Mouse (Mus musculus): ENCODE data around the gene Gdpd4. TPM values are rescaled to one million over a fixed set of nuclear protein-coding genes. Genes with fewer than 3 reads are reported as not detected.

Gdpd4 gene
- polyA plus RNA-seq, 1 experiment = not detected

DNA sequence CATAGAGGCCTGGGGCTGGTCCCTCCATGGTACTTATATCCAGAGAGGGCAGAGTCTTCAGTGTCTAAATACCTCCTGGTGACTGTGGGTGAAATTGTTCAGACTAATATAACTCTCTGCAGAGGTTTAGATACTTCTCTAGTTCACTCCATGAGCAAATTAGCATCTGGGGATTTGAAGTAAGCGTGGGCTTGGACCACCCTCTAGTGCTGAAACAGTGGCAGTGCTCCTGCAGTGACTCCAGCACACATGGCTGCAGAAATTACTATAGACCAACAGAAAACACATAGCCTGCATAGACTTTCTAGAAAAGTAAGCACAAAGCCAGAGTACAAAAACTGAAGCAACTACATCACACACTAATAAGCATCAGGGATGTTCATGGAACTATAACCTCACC is 57.7 kb downstream of the Gdpd4 start:
- peak; percentile 28 for DNase-seq
- TF ChIP-seq CTCF (IDR thresholded peaks at IDR 0.05; ENCODE audit: insufficient read depth, low read length) = peak; percentile 94
- TF ChIP-seq POLR2A (IDR thresholded peaks at IDR 0.05; ENCODE audit: borderline replicate concordance, extremely low read depth, low read depth, low read length) = no peak
- no peak overlapping the region for H3K4me3 ChIP-seq (replicated peaks; ENCODE audit: extremely low read depth, low read depth, low read length)
- no peaks in the 10 kb centered on the region for H3K4me1 ChIP-seq (ENCODE audit: control insufficient read depth, insufficient read depth, low read length)
- 41% methylated on average over 1 of the region's 1 CpGs for WGBS

- 40% methylated on average over 13 of the region's 13 CpGs for WGBS
- TF ChIP-seq CTCF (IDR thresholded peaks at IDR 0.05; ENCODE audit: insufficient read depth, low read length) = peak; percentile 49
- no peak for TF ChIP-seq POLR2A (IDR thresholded peaks at IDR 0.05; ENCODE audit: borderline replicate concordance, extremely low read depth, low read depth, low read length)
- peak; percentile 33 for DNase-seq
- Histone ChIP-seq H3K4me3 (replicated peaks; ENCODE audit: extremely low read depth, low read depth, low read length) (no peak overlapping the region), H3K4me1 (ENCODE audit: control insufficient read depth, insufficient read depth, low read length) (no peaks in the 10 kb centered on the region)
Measured at GRCm38 (mm10) chr7:97984108-97984834, 64.5 kb downstream of the Gdpd4 start.

GRCm38 (mm10) chr7:98002617-98003016 is 82.9 kb downstream of the Gdpd4 start:
- 62% methylated on average over 7 of the region's 7 CpGs for WGBS
- Histone ChIP-seq H3K4me1 (ENCODE audit: control insufficient read depth, insufficient read depth, low read length) (no peaks in the 10 kb centered on the region; the same call in 1 of the 2 replicates), H3K4me3 (replicated peaks; ENCODE audit: extremely low read depth, low read depth, low read length) (no peak overlapping the region)
- no peak for DNase-seq
- no peak for TF ChIP-seq POLR2A (IDR thresholded peaks at IDR 0.05; ENCODE audit: borderline replicate concordance, extremely low read depth, low read depth, low read length)
- TF ChIP-seq CTCF (IDR thresholded peaks at IDR 0.05; ENCODE audit: insufficient read depth, low read length) = no peak

- no peaks in the 10 kb centered on the region for H3K4me1 ChIP-seq (ENCODE audit: control insufficient read depth, insufficient read depth, low read length)
- TF ChIP-seq CTCF (IDR thresholded peaks at IDR 0.05; ENCODE audit: insufficient read depth, low read length) (no peak), POLR2A (IDR thresholded peaks at IDR 0.05; ENCODE audit: borderline replicate concordance, extremely low read depth, low read depth, low read length) (no peak)
- DNase-seq = no peak
- H3K4me3 ChIP-seq (replicated peaks; ENCODE audit: extremely low read depth, low read depth, low read length) = no peak overlapping the region
- WGBS = 42% methylated on average over 9 of the region's 9 CpGs
Measured at GRCm38 (mm10) chr7:98048101-98048824, 128.5 kb downstream of the Gdpd4 start.

DNA sequence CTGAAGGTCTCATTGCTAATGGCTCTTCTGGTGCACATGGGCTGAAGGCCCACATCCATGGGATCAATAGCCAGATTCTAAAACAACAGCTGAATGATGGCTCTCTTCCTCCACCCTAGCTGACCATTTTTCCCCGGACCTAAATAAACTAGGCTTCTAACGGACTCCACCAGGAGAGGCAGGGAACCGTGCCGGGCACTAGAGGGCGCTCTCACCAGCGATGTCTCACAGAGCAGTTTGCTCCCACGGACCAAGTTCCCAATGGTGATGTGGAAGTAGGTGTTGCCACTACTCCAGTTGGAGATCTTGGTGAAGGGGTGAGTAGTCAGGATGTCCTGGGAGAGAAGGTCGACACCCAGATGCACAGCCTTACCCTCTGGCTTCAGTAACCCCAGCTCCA is 132.2 kb downstream of the Gdpd4 start:
- no peaks in the 10 kb centered on the region for H3K4me1 ChIP-seq (ENCODE audit: control insufficient read depth, insufficient read depth, low read length)
- 22% methylated on average over 8 of the region's 8 CpGs for WGBS
- H3K4me3 ChIP-seq (replicated peaks; ENCODE audit: extremely low read depth, low read depth, low read length) = no peak overlapping the region
- peak; percentile 49 for DNase-seq
- TF ChIP-seq POLR2A (IDR thresholded peaks at IDR 0.05; ENCODE audit: borderline replicate concordance, extremely low read depth, low read depth, low read length) (no peak), CTCF (IDR thresholded peaks at IDR 0.05; ENCODE audit: insufficient read depth, low read length) (peak; percentile 81)

GRCm38 (mm10) chr7:98054461-98054860 is 134.7 kb downstream of the Gdpd4 start:
- no peak overlapping the region for H3K4me3 ChIP-seq (replicated peaks; ENCODE audit: extremely low read depth, low read depth, low read length)
- WGBS = 88% methylated on average over 9 of the region's 9 CpGs
- no peak for TF ChIP-seq POLR2A (IDR thresholded peaks at IDR 0.05; ENCODE audit: borderline replicate concordance, extremely low read depth, low read depth, low read length)
- TF ChIP-seq CTCF (IDR thresholded peaks at IDR 0.05; ENCODE audit: insufficient read depth, low read length) = no peak

GRCm38 (mm10) chr7:98054942-98055341 is 135.2 kb downstream of the Gdpd4 start:
- no peak for DNase-seq
- Histone ChIP-seq H3K4me1 (ENCODE audit: control insufficient read depth, insufficient read depth, low read length) (no peaks in the 10 kb centered on the region), H3K4me3 (replicated peaks; ENCODE audit: extremely low read depth, low read depth, low read length) (no peak overlapping the region)
- WGBS = 92% methylated on average over 8 of the region's 8 CpGs
- no peak for TF ChIP-seq CTCF (IDR thresholded peaks at IDR 0.05; ENCODE audit: insufficient read depth, low read length)
- TF ChIP-seq POLR2A (IDR thresholded peaks at IDR 0.05; ENCODE audit: borderline replicate concordance, extremely low read depth, low read depth, low read length) = no peak

More at GRCm38 (mm10) chr7:98054461-98054860, 134.7 kb downstream of the Gdpd4 start:
- no peak for DNase-seq
- H3K4me1 ChIP-seq (ENCODE audit: control insufficient read depth, insufficient read depth, low read length) = no peaks in the 10 kb centered on the region

- TF ChIP-seq POLR2A (IDR thresholded peaks at IDR 0.05; ENCODE audit: borderline replicate concordance, extremely low read depth, low read depth, low read length) (no peak), CTCF (IDR thresholded peaks at IDR 0.05; ENCODE audit: insufficient read depth, low read length) (no peak)
- 78% methylated on average over 11 of the region's 11 CpGs for WGBS
- no peak for DNase-seq
- H3K4me3 ChIP-seq (replicated peaks; ENCODE audit: extremely low read depth, low read depth, low read length) = no peak overlapping the region
- no peaks in the 10 kb centered on the region for H3K4me1 ChIP-seq (ENCODE audit: control insufficient read depth, insufficient read depth, low read length)
Measured at GRCm38 (mm10) chr7:98066229-98066628, 146.5 kb downstream of the Gdpd4 start.

DNA sequence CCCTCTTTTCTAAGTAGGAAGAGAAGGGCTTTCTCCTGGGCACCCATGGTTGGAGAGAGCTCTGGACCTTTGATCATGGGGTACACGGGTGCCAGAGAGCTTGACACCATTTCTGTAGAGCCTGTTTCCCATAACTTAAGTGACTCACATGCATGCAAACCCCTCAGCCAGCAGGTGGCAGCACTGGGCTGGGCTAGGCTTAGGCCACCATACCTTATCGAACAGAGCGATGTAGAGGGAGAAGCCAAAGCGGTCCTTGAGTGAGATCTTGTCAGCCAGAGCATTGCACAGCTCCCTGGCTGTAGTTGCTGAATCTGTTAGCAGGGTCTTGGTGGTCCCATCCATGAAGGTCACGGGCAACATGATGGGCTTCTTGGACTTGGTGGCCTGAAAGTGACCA is 151.9 kb downstream of the Gdpd4 start:
- no peak for TF ChIP-seq POLR2A (IDR thresholded peaks at IDR 0.05; ENCODE audit: borderline replicate concordance, extremely low read depth, low read depth, low read length)
- TF ChIP-seq CTCF (IDR thresholded peaks at IDR 0.05; ENCODE audit: insufficient read depth, low read length) = peak; percentile 99
- peak; percentile 81 for DNase-seq
- Histone ChIP-seq H3K4me3 (replicated peaks; ENCODE audit: extremely low read depth, low read depth, low read length) (no peak overlapping the region), H3K4me1 (ENCODE audit: control insufficient read depth, insufficient read depth, low read length) (no peaks in the 10 kb centered on the region)
- WGBS = 30% methylated on average over 5 of the region's 5 CpGs

All from lung, adult 2 months (tissue).